Mouse (Mus musculus) embryonic fibroblast, embryonic 13.5 days (primary cell): ENCODE data around the gene Ppm1h. TPM values are rescaled to one million over a fixed set of nuclear protein-coding genes. Genes with fewer than 3 reads are reported as not detected.
"Not testable (repeated sequence)": the region's sequence is repeated elsewhere in the genome, so short reads cannot be mapped to it uniquely, and the experiment has no call there.

Source experiments
- H3K27ac ChIP-seq: 2 replicates; pipeline ENCODE4 v1.5.1; 2012; ENCODE audit warnings: low read length, control low read depth, inconsistent platforms; ENCODE audit not compliant: insufficient read depth
- H3K4me1 ChIP-seq: 2 replicates; pipeline ENCODE4 v1.6.1; 2011; ENCODE audit warnings: low read length; ENCODE audit not compliant: control insufficient read depth, insufficient read depth
- H3K4me3 ChIP-seq: 2 replicates; pipeline ENCODE4 v1.5.1; 2011; ENCODE audit warnings: mild to moderate bottlenecking, control low read depth, low read length; ENCODE audit not compliant: insufficient read depth
- CTCF ChIP-seq: IDR thresholded peaks from 2 replicates; pipeline ENCODE4 v1.5.1; 2011; ENCODE audit warnings: mild to moderate bottlenecking, control low read depth, low read length, moderate library complexity, borderline replicate concordance; ENCODE audit not compliant: insufficient read depth
- POLR2A ChIP-seq: IDR thresholded peaks from 2 replicates; pipeline ENCODE4 v1.6.1; 2011; ENCODE audit warnings: low read depth, mild to moderate bottlenecking, control low read depth, low read length, moderate library complexity
- polyA plus RNA-seq: library from polyadenylated mRNA; stranded (reverse); fragments of >200 nt; gene quantifications from 2 replicates; pipeline ENCODE4 v1.2.4, GENCODE M21; 2011; ENCODE audit warnings: low read depth; ENCODE audit not compliant: missing spikeins, insufficient read length

The Ppm1h gene
- polyA plus RNA-seq, 1 experiment: 4.5 TPM

DNA sequence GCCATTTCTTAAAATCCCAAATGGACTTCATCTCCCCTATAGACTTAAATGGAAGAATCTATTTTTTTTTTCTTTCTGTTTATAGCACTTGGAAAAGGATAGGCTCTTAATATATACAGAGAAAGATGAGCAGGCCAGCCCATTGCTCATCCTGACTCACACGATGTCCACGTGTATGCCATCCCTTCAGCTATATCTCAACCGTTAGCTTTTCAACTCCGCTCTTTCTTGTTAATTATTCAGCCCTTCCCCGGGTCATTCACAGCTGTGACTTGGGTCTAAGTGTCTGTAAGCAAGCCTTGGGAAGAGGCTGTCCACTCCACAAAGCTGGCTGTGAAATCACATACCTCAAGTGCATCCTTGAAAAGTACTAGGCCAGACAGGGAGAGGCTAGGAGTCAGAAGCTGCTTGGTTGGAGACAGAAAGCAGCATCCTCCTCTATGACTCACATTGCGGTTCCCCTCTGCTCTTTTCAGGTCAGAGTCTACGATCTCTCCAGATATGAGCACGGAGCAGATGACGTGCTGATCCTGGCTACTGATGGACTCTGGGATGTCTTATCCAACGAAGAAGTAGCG is 241.7 kb downstream of the Ppm1h start:
- Histone ChIP-seq H3K4me1 (no peaks in the 10 kb centered on the region), H3K4me3 (no peak overlapping the region), H3K27ac (no peak overlapping the region)
- TF ChIP-seq CTCF (no peak), POLR2A (no peak)

DNA sequence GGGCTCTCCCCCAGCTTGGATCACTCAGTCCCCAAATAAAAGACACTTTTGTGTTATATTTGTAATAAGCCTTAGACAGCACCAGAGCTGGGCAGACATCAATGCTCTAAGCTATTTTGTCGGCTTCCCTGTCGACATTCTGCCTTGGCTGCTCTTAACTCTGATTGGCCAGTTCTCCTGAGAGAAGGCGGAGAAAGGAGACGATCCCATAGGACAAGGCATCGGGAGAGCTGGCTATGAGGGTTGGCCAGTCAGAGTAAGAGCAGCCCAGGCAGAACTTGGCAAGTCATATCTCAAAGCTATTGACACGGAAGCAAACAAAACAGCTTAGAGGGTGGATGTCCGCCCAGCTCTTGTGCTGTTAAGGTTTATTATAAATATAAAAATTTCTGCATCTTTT is 243.7 kb downstream of the Ppm1h start:
- Histone ChIP-seq H3K4me1 (no peaks in the 10 kb centered on the region), H3K4me3 (no peak overlapping the region), H3K27ac (no peak overlapping the region)
- TF ChIP-seq POLR2A (no peak), CTCF (no peak)

DNA sequence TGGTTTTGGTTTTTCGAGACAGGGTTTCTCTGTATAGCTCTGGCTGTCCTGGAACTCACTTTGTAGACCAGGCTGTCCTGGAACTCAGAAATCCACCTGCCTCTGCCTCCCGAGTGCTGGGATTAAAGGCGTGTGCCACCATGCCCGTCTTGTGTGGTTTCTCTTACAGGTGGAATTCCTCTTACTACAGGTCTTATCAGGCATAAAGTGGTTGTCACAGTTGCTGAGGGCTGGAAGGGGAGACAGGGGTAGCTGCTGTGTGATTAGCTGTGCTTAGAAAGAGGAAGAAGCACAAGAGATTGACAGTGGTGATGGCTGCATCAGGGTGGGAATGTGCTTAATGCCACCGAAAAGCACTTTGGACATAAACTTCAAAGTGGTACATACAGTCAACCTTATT is 246.0 kb downstream of the Ppm1h start:
- not testable (repeated sequence) for H3K27ac ChIP-seq, H3K4me1 ChIP-seq, H3K4me3 ChIP-seq

DNA sequence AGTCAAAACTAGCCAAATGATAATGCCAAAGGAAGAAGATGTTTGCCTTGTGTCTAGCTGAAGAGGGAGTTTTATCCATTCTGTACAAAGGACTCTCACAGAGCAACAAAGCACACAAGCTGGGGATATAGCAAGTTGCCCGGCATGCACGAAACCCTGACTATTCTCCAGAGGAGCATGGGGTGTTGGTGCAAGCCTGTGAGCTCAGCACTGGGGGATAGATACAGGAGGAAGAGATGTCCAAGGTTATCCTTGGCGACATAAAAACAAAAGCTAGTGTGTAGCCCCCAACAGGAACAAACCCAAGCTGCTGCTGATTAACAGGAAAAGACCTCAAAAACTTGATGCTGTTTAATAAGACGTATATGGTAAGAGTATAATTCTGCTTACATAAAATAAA is 247.7 kb downstream of the Ppm1h start:
- TF ChIP-seq POLR2A: no peak
- no peak for TF ChIP-seq CTCF
- no peaks in the 10 kb centered on the region for H3K4me1 ChIP-seq
- H3K4me3 ChIP-seq: no peak overlapping the region
- H3K27ac ChIP-seq: no peak overlapping the region

DNA sequence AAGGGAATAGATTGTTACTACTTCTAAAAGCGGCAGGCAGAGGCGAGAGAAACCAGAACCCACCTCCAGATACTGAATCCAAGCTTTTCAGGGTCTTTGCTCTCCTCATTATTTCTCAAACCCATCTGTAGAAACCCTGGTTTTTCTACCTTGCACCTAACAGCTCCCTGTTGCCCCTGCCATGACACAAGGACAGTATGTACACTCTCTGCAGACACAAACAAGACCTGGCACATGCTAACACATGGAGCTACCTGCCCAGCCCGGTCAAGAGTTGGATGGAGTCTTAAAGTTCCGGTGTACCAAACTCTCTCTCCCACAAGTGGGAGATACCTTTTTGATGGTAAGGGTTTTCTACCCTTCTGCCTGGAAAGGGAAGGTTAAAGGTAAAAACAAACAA is 252.0 kb downstream of the Ppm1h start:
- Histone ChIP-seq H3K4me3 (no peak overlapping the region), H3K27ac (no peak overlapping the region), H3K4me1 (no peaks in the 10 kb centered on the region)
- TF ChIP-seq CTCF (no peak), POLR2A (no peak)

DNA sequence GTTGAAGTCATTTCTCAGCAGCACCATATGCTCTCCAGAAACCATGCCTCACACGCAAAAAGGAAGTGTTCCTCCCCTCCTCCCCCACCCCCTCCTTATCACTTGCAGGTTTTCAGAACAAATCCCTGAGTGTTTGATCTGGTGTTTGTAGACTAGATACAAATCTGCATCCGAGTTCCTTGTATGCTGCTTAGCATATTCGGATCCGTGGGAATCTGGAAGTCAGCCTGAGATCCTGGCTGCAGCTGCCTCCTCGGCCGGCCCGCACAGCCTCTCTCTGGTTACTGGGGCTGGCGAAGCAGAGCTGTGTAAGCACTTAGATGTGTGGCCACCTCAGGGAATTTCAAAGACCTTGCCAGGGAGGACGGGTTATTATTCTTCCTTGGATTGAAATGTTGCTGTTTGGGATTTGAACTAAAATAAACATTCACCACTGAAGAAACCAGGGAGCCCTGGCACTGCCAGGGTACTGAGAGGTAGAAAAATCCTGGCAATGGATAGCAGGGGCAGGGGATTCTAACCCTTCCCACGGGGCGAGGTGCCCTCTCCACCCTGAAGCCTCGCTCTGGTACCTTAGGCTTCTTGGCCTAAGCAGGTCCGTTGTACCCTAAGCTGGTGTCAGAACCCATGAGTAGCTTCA is 252.8 kb downstream of the Ppm1h start:
- no peaks in the 10 kb centered on the region for H3K4me1 ChIP-seq
- H3K4me3 ChIP-seq: no peak overlapping the region
- TF ChIP-seq CTCF: no peak
- no peak for TF ChIP-seq POLR2A
- no peak overlapping the region; the same call in 1 of the 2 replicates for H3K27ac ChIP-seq

DNA sequence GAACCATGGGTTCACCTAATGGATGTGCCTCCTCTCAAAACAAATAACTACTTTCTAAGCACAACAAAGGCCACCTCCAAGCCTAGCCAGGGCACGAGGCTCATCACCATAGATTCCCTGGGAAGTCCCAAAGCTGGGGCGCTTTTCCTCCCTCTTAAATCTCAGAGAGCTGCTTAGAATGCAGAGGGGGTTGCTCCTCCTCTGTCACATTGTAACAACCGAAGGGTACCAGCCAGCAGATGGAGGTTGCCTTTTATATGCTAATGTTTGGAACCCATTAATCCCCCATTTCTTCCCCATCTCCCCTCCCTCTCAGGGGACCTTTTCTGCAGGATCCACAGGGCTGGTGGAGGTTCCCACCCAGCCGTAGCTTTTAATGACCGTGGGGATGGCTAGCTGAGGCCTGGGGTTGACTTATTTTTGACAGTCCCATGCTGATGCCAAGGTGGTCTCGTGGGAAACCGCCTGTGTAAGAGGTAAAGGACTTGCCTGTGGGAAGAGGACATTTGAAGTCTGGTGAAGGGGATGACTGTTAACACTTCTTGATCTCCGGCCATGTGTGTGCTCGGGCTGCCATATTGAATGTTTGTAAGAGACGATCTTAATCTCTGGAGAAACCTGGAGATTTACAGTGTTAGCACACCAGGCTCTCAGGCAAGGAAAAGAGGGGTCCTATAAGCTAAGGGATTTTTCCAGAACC is 253.4 kb downstream of the Ppm1h start:
- Histone ChIP-seq H3K4me3 (no peak overlapping the region), H3K4me1 (no peaks in the 10 kb centered on the region), H3K27ac (no peak overlapping the region)
- TF ChIP-seq POLR2A (no peak), CTCF (no peak)

DNA sequence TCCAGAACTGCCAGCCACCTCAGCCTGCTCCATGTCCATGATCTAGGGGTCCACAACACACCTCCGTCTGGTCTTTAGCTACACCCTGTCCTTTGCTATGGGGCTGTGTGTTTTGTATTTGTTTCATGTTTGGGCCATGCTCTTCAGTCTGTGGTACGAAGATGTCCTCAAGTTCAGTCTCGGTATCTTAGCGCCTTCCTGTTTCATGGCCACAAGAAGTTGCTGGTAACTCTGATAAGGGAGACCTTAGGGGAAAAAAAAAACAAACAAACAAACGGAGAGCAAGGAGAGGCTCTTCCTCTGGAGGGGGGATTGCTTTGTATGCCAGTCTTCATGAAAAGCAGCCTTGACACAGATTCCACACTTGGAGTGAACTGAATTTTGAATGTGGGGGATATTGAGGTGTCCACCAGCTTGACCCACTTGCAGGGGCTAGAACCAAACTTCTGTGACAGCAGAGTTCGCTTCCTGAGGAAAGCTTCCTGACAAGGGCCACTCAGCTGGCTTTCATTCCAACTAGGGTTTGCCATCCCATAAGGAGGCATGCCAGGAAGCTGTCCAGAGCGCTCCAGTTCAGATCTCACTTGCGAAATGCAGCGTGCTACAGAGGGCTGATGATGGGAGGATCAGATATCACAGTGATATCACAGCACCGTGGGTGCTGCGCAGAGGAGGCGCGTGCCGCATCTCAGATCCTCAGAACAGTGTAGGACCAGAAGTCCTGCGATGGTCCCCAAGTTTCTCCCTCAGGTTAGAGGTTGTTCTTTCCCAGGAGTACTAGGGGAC is 254.7 kb downstream of the Ppm1h start:
- Histone ChIP-seq H3K4me3 (no peak overlapping the region), H3K27ac (no peak overlapping the region), H3K4me1 (no peaks in the 10 kb centered on the region)
- no peak for TF ChIP-seq CTCF
- TF ChIP-seq POLR2A: no peak

DNA sequence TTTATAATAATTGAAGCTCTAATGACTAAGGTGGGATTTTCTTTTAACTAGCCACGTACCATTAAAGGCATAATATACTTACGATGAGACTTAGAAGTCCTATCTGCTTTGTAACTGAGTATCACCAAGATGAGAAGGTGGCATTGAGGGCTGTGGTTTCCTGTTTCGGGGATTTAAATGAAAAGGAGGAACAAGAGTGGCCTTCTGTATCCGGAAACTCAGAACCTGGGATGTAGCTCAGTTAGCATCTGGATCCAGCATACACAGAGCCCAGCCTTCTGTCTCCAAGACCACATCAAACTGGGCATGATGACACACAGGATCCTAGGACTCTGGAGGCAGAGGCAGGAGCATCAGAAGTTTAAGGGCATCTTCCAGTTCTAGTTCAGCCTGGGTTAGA is 256.8 kb downstream of the Ppm1h start:
- not testable (repeated sequence) for H3K27ac ChIP-seq, H3K4me1 ChIP-seq, H3K4me3 ChIP-seq

DNA sequence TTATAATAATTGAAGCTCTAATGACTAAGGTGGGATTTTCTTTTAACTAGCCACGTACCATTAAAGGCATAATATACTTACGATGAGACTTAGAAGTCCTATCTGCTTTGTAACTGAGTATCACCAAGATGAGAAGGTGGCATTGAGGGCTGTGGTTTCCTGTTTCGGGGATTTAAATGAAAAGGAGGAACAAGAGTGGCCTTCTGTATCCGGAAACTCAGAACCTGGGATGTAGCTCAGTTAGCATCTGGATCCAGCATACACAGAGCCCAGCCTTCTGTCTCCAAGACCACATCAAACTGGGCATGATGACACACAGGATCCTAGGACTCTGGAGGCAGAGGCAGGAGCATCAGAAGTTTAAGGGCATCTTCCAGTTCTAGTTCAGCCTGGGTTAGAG is 258.8 kb downstream of the Ppm1h start:
- H3K4me3 ChIP-seq, H3K27ac ChIP-seq, H3K4me1 ChIP-seq: not testable (repeated sequence)
